Mouse (Mus musculus) CH12.LX (cell line): ENCODE results near the gene Olfr707. TPM values are rescaled to one million over a fixed set of nuclear protein-coding genes. Genes with fewer than 3 reads are reported as not detected.
"Not testable (repeated sequence)": the region's sequence is repeated elsewhere in the genome, so short reads cannot be mapped to it uniquely, and the experiment has no call there.

ENCODE experiments used
- DNase-seq: peaks from one replicate; pipeline ENCODE4 v3.0.0-alpha.2; 2013; ENCODE audit errors: extremely low read depth
- H3K27ac ChIP-seq: 2 replicates; pipeline ENCODE4 v1.5.1; 2012; ENCODE audit warnings: low read depth, mild to moderate bottlenecking, control low read depth, moderate library complexity; ENCODE audit not compliant: insufficient read depth
- H3K27me3 ChIP-seq: replicated peaks from 2 replicates; pipeline ENCODE3; 2012; ENCODE audit warnings: inconsistent platforms
- H3K36me3 ChIP-seq, 2 experiments: replicated peaks in 1 of 2; 2 replicates each; pipeline versions ENCODE3 to v1.6.1; 2012; ENCODE audit warnings: inconsistent platforms in 1 of 2, low read length in 1 of 2, mild to moderate bottlenecking in 1 of 2, mixed read lengths in 1 of 2, moderate library complexity in 1 of 2; ENCODE audit not compliant: control insufficient read depth in 1 of 2, insufficient read depth in 1 of 2
- H3K4me1 ChIP-seq, 2 experiments: 2 replicates each; pipeline ENCODE4 v1.6.1; 2012; ENCODE audit warnings: inconsistent platforms in 1 of 2, moderate library complexity in 1 of 2; ENCODE audit not compliant: insufficient read depth in 2 of 2, control insufficient read depth in 1 of 2
- H3K4me2 ChIP-seq: 2 replicates; pipeline ENCODE4 v1.6.1; 2012; ENCODE audit warnings: low read depth, mild to moderate bottlenecking, control low read depth; ENCODE audit not compliant: poor library complexity, insufficient read depth, severe bottlenecking
- H3K4me3 ChIP-seq, 3 experiments: fragments of 150-350 bp in 1 of 3; sonication (generic) in 1 of 3; replicated peaks in 1 of 3; 2 replicates each; pipeline versions ENCODE3 to v1.5.1; 2011 to 2012; ENCODE audit warnings: low read depth in 2 of 3, low read length in 2 of 3, mild to moderate bottlenecking in 2 of 3, moderate library complexity in 2 of 3, control low read depth in 1 of 3, improper control_type of control experiment in 1 of 3, inconsistent platforms in 1 of 3, mixed read lengths in 1 of 3; ENCODE audit not compliant: poor library complexity in 1 of 3
- H3K79me2 ChIP-seq: replicated peaks from 2 replicates; pipeline ENCODE4 v1.6.1; 2012; ENCODE audit warnings: mild to moderate bottlenecking, moderate library complexity; ENCODE audit not compliant: control insufficient read depth, poor library complexity, insufficient read depth, severe bottlenecking; ENCODE audit errors: extremely low read depth
- H3K9ac ChIP-seq: 2 replicates; pipeline ENCODE4 v1.6.1; 2012; ENCODE audit warnings: low read depth, mild to moderate bottlenecking, control low read depth, moderate library complexity; ENCODE audit not compliant: insufficient read depth
- H3K9me3 ChIP-seq: replicated peaks from 2 replicates; pipeline ENCODE3; 2012; ENCODE audit warnings: low read length, inconsistent platforms, mixed read lengths
- BHLHE40 ChIP-seq: IDR thresholded peaks from 2 replicates; pipeline ENCODE4 v1.6.1; 2011; ENCODE audit warnings: mild to moderate bottlenecking, low read depth, low read length, improper control_type of control experiment
- CHD1 ChIP-seq: IDR thresholded peaks from 2 replicates; pipeline ENCODE4 v1.6.1; 2012; ENCODE audit warnings: low read depth, low read length, improper control_type of control experiment, inconsistent platforms
- CTCF ChIP-seq, 2 experiments: IDR thresholded peaks in 1 of 2; conservative IDR thresholded peaks in 1 of 2; 2 replicates each; pipeline ENCODE4 v1.5.1; 2011 to 2012; ENCODE audit warnings: low read depth in 2 of 2, low read length in 2 of 2, improper control_type of control experiment in 1 of 2, inconsistent platforms in 1 of 2, mild to moderate bottlenecking in 1 of 2, moderate library complexity in 1 of 2
- E2F4 ChIP-seq: IDR thresholded peaks from 2 replicates; pipeline ENCODE4 v1.6.1; 2011; ENCODE audit warnings: low read depth, low read length, improper control_type of control experiment; ENCODE audit not compliant: insufficient replicate concordance
- ETS1 ChIP-seq: conservative IDR thresholded peaks from 2 replicates; pipeline ENCODE4 v1.6.1; 2012; ENCODE audit warnings: low read depth, mild to moderate bottlenecking, inconsistent platforms, low read length, improper control_type of control experiment, moderate library complexity
- IRF4 ChIP-seq: IDR thresholded peaks from 2 replicates; pipeline ENCODE4 v1.6.1; 2014; ENCODE audit warnings: low read depth, mild to moderate bottlenecking, inconsistent platforms, low read length, improper control_type of control experiment
- JUND ChIP-seq: conservative IDR thresholded peaks from 2 replicates; pipeline ENCODE4 v1.6.1; 2011; ENCODE audit warnings: low read depth, low read length, improper control_type of control experiment
- MAX ChIP-seq: IDR thresholded peaks from 2 replicates; pipeline ENCODE4 v1.6.1; 2011; ENCODE audit warnings: low read length, improper control_type of control experiment
- MEF2A ChIP-seq: IDR thresholded peaks from 2 replicates; pipeline ENCODE4 v1.6.1; 2014; ENCODE audit warnings: low read depth, mild to moderate bottlenecking, inconsistent platforms, low read length, improper control_type of control experiment, borderline replicate concordance
- MXI1 ChIP-seq: IDR thresholded peaks from 2 replicates; pipeline ENCODE4 v1.6.1; 2011; ENCODE audit warnings: mild to moderate bottlenecking, low read depth, low read length, improper control_type of control experiment
- MYC ChIP-seq: IDR thresholded peaks from 2 replicates; pipeline ENCODE4 v1.6.1; 2011; ENCODE audit warnings: low read depth, mild to moderate bottlenecking, improper control_type of control experiment, low read length
- PAX5 ChIP-seq: IDR thresholded peaks from 2 replicates; pipeline ENCODE4 v1.6.1; 2012; ENCODE audit warnings: low read length, inconsistent platforms, mixed read lengths
- POLR2A ChIP-seq: IDR thresholded peaks from 2 replicates; pipeline ENCODE4 v1.6.1; 2011; ENCODE audit warnings: low read depth, mild to moderate bottlenecking, improper control_type of control experiment, low read length
- POLR2AphosphoS2 ChIP-seq: IDR thresholded peaks from 2 replicates; pipeline ENCODE4 v1.6.1; 2011; ENCODE audit warnings: low read depth, low read length, improper control_type of control experiment
- TCF12 ChIP-seq: IDR thresholded peaks from 2 replicates; pipeline ENCODE4 v1.6.1; 2014; ENCODE audit warnings: low read depth, mild to moderate bottlenecking, inconsistent platforms, low read length, improper control_type of control experiment
- USF1 ChIP-seq: IDR thresholded peaks from 2 replicates; pipeline ENCODE4 v1.6.1; 2014; ENCODE audit warnings: low read depth, mild to moderate bottlenecking, inconsistent platforms, low read length, improper control_type of control experiment
- ZC3H11A ChIP-seq: IDR thresholded peaks from 2 replicates; pipeline ENCODE4 v1.6.1; 2012; ENCODE audit warnings: low read depth, mild to moderate bottlenecking, inconsistent platforms, low read length, improper control_type of control experiment
- ZKSCAN1 ChIP-seq: IDR thresholded peaks from 2 replicates; pipeline ENCODE4 v1.6.1; 2012; ENCODE audit warnings: low read depth, inconsistent platforms, low read length, improper control_type of control experiment, borderline replicate concordance
- ZMIZ1 ChIP-seq: IDR thresholded peaks from 2 replicates; pipeline ENCODE4 v1.6.1; 2012; ENCODE audit warnings: low read depth, mild to moderate bottlenecking, inconsistent platforms, low read length, improper control_type of control experiment
- dilution Hi-C: fragments of 300-500 bp; cut with MboI; formaldehyde crosslinking; loops from 2 replicates; pipeline ENCODE4 v1.14.3; 2020; ENCODE audit warnings: low sequenced_read_pairs; ENCODE audit not compliant: extremely low pct_unique_long_range_greater_than_20kb, extremely low pct_ligation_motif_present
- in situ Hi-C: fragments of 300-500 bp; cut with MboI; formaldehyde crosslinking; loops from 3 replicates; pipeline ENCODE4 v1.14.3; 2019; ENCODE audit warnings: low sequenced_read_pairs, low pct_ligation_motif_present, low pct_unique_long_range_greater_than_20kb, mixed read lengths
- polyA plus RNA-seq: library from polyadenylated mRNA; unstranded; fragments of >175 nt; gene quantifications from 2 replicates; pipeline ENCODE4 v1.2.1, GENCODE M21; 2012; ENCODE audit warnings: low read depth; ENCODE audit not compliant: insufficient read length
- total RNA-seq, 2 experiments: library from RNA; depleted of rRNA; stranded (reverse); fragments of 300-350 nt in 1 of 2; fragments of >200 nt in 1 of 2; gene quantifications; 2 replicates each; pipeline ENCODE4 v1.2.3; 2012 to 2014

Olfr707 gene
- total and polyA plus RNA-seq, 3 experiments, result not detected

GRCm38 (mm10) chr7:106932119-106932518 is 31.1 kb upstream of the Olfr707 start, which contains the start of gene Olfr709-ps1:
Gene Olfr709-ps1, minus strand, starts transcription at chr7:106932219.
- Histone ChIP-seq H3K9ac (no peak within 1 kb of the TSS), H3K9me3 (no peaks in the 10 kb centered on the region), H3K4me1 (no peaks in the 10 kb centered on the region), H3K27ac (no peak within 1 kb of the TSS), H3K36me3 (no peaks in the 10 kb centered on the region), H3K79me2 (no peaks in the 10 kb centered on the region), H3K4me3 (no peak within 1 kb of the TSS), H3K27me3 (no peaks in the 10 kb centered on the region), H3K4me2 (no peak within 1 kb of the TSS)
- no peak for TF ChIP-seq POLR2A
- no peak for TF ChIP-seq MYC
- no peak for TF ChIP-seq MXI1
- TF ChIP-seq MEF2A, result no peak
- no peak for TF ChIP-seq IRF4
- no peak for TF ChIP-seq ETS1
- no peak for TF ChIP-seq USF1
- TF ChIP-seq E2F4, result no peak
- TF ChIP-seq CHD1, result no peak
- no peak for TF ChIP-seq POLR2AphosphoS2
- TF ChIP-seq PAX5, result no peak
- TF ChIP-seq ZC3H11A, result no peak
- TF ChIP-seq MAX, result no peak
- TF ChIP-seq CTCF (conservative IDR thresholded peaks at IDR 0.05 in 1 of 2, IDR thresholded peaks at IDR 0.05 in 1 of 2; ENCODE audit: low read depth in 2 of 2, low read length in 2 of 2), result no peak
- no peak for TF ChIP-seq BHLHE40
- TF ChIP-seq ZMIZ1, result no peak
- no peak for TF ChIP-seq TCF12
- TF ChIP-seq ZKSCAN1, result no peak
- TF ChIP-seq JUND, result no peak
- in situ Hi-C loops, result no loop called here
- dilution Hi-C loops, result no loop called here
- no peak for DNase-seq

GRCm38 (mm10) chr7:106920961-106921360 is 19.9 kb upstream of the Olfr707 start:
- H3K27ac ChIP-seq, in situ Hi-C loops, H3K4me2 ChIP-seq, H3K4me1 ChIP-seq, H3K9ac ChIP-seq, dilution Hi-C loops, H3K4me3 ChIP-seq, H3K27me3 ChIP-seq, H3K36me3 ChIP-seq, H3K79me2 ChIP-seq, H3K9me3 ChIP-seq, DNase-seq: not testable (repeated sequence)
